Mouse (Mus musculus) adrenal gland, adult 2 months (tissue): ENCODE data around the gene Hagh. TPM values are rescaled to one million over a fixed set of nuclear protein-coding genes. Genes with fewer than 3 reads are reported as not detected.
A peak's percentile ranks its signal among the peaks of the same experiment; 100 is the strongest.

Source experiments
- DNase-seq: peaks from one replicate; pipeline ENCODE4 v3.0.0; 2021
- long read RNA-seq: library from polyadenylated mRNA; stranded (forward); transcript quantifications from one replicate; pipeline ENCODE4 v2.0.0, GENCODE M21; 2021
- polyA plus RNA-seq: library from polyadenylated mRNA; depleted of rRNA; stranded (reverse); fragments of >200 nt; gene quantifications from 2 replicates; pipeline ENCODE4 v1.2.3, GENCODE M21; 2012; rRNA removed
- total RNA-seq, 2 experiments: library from RNA; stranded (reverse); gene quantifications; 2 replicates each; pipeline ENCODE4 v1.2.3; 2021

The Hagh gene
- total RNA-seq (100 to 1,000 TPM; 102 to 123 TPM), polyA plus RNA-seq (115 and 137 TPM in 2 replicates)
- long read RNA-seq, transcript Hagh-202 (9 exons, 1,191 nt), result major isoform, 97 of 105 reads
- long read RNA-seq, partial matches to known transcripts, result 2 of 105 reads
- long read RNA-seq, other reads (novel, unspliced or antisense), result 5 of 105 reads

GRCm38 (mm10) chr17:24839842-24840241 lies at the start of gene Hagh:
TSS of gene Hagh (plus strand) at chr17:24840143.
- DNase-seq, result no peak

DNA sequence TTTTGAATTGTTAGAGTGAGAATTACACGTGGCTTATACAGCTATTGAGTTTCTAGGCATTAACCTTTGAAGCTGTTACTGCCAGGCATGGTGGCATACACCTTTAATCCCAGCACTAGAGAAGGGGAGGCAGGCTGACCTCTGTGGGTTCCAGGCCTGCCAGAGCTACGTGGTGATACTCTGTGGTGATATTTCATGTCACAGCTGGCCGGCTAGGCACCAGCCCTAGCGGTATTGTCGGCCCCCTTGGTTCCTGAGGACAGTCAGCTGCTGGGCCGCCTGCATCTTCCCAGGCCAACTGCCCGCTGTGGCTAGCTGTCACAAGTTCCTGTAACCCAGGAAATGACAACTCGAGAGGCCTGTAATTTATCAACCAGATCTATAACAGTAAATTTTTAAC lies 47.8 kb upstream of the Hagh start:
- no peak for DNase-seq

DNA sequence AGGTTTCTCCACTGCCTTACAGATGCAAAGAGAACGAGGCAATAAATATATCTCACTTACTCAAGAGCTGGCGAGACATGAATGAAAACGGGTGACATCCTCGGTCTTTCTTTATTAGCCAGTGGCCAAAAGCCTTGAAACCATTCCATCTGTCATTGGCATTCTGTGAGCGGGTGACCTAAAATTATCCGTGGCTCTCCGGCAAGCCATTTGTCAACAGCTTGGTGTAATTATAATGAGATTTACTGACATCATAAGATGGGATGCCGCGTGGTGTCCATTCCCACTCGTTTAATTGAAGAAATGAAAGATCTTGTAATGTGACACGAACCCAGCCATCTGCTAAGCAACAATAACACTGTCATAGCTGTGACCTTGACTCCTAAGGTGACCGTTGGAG lies 45.2 kb upstream of the Hagh start:
- DNase-seq, result peak; percentile 65

DNA sequence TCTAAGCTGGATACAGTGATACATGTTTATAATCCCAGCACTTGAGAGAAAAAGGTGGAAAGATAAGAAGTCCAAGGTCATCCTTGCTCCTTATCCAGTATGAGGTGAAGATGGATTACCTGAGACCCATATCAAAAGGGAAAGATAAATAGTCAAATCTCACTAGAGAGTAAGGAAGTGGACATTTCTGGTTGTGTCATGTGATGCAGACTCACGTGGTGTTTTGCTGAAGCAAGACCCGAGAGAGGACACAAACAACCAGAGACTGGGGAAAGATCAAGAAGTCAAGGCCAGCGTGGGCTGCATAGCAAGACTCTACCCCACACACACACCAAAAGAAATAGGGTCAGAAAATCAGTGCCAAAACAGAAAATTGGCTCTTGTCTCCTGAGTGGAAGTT lies 43.0 kb upstream of the Hagh start:
- no peak for DNase-seq

DNA sequence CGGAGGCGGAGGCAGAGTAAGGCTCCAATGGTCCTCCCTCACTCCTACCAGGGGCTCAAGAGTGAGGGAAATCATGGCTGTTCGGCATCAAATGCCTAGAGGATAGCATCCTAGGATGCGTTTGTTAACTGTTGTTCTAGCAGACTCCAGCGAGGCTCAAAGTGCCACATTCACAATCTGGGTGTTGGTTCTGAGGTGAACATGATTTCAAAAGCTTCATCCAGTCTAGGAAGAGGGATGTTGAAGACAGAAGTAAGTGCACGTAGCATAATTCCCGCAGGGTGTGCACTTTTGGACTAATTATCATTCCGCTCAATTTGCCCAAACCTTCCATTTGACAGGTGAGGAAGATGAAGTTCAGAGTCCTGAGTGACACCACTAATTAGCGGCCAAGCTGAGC lies 41.7 kb upstream of the Hagh start:
- DNase-seq, result no peak

DNA sequence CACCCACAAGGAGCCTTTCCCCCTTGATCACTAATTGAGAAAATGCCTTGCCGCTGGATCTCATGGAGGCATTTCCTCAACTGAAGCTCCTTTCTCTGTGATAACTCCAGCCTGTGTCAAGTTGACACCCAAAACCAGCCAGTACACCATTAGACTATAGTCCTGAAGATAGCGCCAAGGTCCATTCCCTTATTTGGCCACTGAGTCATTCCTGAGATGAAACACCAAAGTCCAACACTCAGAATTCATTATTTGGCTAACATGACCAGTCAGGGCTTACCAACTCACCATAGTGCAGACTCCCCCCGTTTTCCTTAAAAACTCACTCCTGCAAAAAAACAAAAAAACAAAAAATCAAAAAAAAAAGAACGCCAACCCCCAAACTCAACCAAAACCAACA lies 40.5 kb upstream of the Hagh start:
- peak; percentile 42 for DNase-seq

GRCm38 (mm10) chr17:24800524-24800923 lies 39.4 kb upstream of the Hagh start:
- DNase-seq, result no peak

GRCm38 (mm10) chr17:24803952-24804951 lies 35.7 kb upstream of the Hagh start, which contains the start of gene Meiob:
TSS of gene Meiob (plus strand) at chr17:24804289.
- peak; percentile 88 for DNase-seq

DNA sequence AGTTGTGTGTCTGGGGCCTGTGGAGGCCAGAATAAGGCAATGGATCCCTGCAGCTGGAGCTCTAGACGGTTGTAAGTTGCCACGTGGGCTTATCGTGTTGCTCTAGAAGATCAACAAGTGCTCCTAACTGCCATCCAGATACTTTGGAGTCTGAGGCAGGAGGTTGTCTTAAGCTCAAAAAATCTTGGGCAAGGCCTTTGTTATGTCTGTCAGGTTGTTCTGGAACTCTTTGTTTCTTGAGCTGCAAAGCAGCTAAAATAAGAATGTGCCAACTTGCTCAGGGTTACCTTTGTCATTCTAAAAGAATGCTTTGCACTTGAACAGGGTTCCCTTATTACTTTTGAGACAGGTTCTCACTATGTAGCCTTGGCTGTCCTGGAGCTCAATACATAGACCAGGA lies 28.7 kb upstream of the Hagh start:
- no peak for DNase-seq

DNA sequence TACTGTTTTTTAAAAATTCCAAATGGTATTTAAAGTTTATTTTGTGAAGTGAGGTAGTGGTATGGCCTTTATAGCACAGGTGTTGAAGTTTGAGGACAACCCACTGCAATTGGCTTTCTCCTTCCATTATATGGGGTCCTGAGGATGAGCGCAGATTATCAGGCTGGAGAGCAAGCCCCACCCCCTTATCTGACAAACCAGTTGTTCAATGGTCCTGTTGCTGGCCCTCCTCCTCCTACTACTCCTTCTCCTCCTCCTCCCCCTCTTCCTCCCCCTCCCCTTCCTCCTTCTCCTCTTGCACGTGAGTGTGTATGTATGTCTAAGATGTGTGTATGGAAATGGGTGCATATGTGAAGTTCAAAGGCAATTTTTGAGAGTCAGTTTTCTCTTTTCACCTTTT lies 27.7 kb upstream of the Hagh start:
- no peak for DNase-seq

GRCm38 (mm10) chr17:24815256-24815655 lies 24.7 kb upstream of the Hagh start:
- no peak for DNase-seq

- no peak for DNase-seq
These were observed 22.4 kb upstream of the Hagh start for GRCm38 (mm10) chr17:24817503-24817902.

DNA sequence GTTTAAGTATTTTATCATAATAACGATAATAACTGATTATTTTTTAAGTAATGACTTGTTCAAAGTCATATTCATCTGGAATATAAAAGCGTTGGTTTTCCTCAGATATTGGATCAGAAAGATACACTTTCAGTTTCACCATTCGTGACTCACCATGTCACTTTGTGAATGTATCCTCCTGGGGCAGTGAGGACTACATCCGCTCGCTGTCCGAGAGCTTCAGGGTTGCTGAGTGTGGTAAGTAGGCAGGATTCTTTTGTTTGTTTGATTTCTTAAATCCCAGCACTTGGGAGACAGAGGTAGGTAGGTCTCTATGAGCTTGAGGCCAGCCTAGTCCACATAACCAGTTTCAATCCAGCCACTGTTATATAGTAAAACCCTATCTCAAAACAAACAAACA lies 21.8 kb upstream of the Hagh start:
- DNase-seq, result no peak

GRCm38 (mm10) chr17:24819469-24819868 lies 20.5 kb upstream of the Hagh start:
- DNase-seq, result no peak

DNA sequence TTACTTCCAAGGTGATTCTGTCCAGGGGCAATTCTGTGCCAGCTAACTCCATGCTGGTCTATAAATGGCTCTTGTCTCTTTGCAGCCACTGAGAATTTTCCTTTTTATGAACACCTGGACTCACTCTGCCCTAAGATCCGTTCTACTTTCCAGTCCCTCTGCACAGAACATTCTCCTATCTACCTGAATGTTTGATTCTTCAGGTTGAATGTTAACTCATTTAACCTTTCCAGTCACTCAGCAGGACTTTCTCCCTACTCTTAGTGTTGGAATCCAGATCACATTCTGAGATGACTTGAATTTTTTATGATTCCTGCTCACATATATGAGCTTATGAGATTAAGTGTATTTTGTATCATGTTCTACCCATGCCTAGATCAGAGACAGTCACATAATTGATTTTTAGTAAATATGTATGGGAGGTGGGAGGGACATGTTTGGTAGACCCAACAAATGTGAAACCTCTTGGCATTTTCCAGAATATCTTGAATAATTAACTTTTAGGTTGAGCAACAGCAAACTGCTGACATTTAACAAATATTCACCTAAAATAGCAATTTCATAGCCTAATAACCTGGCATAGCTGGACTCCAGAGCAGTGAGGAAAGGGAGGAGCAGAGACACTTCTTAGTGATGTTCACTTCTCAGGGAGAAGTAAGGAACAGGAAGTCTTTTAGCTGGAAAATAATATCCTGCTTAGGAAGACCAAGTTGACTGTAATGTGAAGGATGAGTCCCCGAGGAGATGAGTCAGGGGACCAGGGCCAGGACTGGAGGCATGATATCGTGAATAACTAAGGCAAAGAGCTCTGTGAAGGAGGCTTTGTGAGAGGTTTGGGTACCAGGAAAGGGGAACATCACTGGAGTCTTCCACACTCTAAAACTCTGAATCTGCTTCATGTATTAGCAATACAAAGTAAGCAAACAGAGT lies 18.3 kb upstream of the Hagh start:
- peak; percentile 41 for DNase-seq

GRCm38 (mm10) chr17:24840341-24840740 lies 398 bp downstream of the Hagh start:
- DNase-seq, result peak; percentile 31

DNA sequence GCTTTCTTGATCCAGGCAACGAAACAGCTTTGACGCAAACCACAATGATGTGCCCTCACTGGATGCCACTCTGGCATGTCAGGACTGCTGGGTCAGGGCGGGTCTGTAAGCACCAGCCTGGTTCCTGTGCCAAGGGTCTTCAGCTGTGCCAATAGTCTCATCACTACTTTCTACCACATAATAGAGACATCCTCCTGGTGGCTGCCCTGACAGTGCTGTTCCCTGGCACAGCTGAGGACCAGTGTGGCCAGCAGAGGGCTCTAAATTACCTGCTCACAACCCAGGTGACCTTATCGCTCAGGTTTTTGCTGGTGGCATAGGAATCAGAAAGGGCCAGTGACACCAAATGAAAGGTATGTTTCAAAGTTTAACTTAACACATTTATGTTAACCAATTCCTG lies 1.2 kb downstream of the Hagh start:
- DNase-seq, result no peak

DNA sequence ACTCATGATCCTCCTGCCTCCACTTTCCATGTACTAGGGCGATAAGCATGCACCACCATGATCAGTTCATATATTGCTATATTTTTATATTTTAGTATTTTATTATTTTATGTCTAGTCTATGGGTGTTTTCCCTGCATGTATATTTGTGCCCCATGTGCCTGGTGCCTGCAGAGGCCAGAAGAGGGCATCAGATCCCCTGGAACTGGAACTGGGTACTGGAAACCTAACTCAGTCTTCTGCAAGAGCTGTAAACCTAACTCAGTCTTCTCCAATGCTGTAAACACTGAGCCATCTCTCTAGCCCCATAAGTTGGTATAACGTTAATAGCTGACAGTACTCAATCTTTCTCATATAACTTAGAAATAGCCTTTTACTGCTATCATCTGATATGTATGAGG lies 2.7 kb downstream of the Hagh start:
- DNase-seq, result no peak

- no peak for DNase-seq
These were observed 4.6 kb downstream of the Hagh start for GRCm38 (mm10) chr17:24844525-24844924.

DNA sequence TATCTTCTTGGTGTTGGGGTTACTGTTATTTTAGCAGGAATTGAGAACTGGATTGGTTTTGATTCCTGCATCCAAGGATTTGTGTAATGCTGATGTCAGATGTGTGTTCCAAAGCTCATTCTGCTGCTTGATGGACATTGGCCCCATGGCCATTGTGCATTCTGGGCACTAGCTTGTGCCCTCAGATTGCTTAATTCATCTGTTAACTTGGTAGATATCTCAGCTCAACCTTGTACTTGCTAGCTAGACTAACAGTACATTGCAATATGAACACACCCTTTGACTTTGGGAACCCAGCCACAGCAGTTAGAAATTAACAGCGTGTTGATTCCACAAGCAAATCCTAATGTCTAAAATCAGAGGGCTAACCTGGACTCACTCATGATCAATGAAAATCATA lies 7.4 kb downstream of the Hagh start:
- DNase-seq, result no peak

- DNase-seq, result no peak
These were observed 8.7 kb downstream of the Hagh start for GRCm38 (mm10) chr17:24848600-24849031.

DNA sequence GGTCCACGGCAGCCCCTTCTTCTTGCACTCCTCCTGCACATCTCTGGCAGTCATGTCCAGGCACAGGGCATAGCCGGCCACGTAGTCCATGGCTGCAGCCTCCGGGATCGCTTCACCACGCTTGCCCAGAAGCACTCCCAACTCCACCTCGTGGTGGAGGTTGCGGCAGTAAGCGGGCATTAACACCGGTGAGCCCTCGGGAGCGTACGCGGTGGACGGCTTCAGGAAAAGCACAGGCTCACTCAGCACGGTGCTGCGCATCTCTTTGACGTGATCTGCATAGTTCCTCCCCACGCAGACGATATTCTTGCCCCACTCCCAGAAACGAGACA lies 9.8 kb downstream of the Hagh start:
- no peak for DNase-seq
